Mouse (Mus musculus) heart, embryonic 11.5 days (tissue): ENCODE data around the gene Cntn2. TPM values are rescaled to one million over a fixed set of nuclear protein-coding genes. Genes with fewer than 3 reads are reported as not detected.
"Not testable (repeated sequence)": the region's sequence is repeated elsewhere in the genome, so short reads cannot be mapped to it uniquely, and the experiment has no call there.

Experiments
- ATAC-seq: fragments of 200-750 bp; cut with Nextera tagmentation; replicated peaks from 2 replicates; pipeline ENCODE4 v1.8.0; 2017; ENCODE audit warnings: moderate library complexity; ENCODE audit not compliant: insufficient number of reproducible peaks, low FRiP score, low TSS enrichment
- H3K27ac ChIP-seq: fragments of 300-500 bp; sonication (generic); 2 replicates; pipeline ENCODE4 v1.5.1; 2014; ENCODE audit warnings: mild to moderate bottlenecking, low read depth, low read length
- H3K27me3 ChIP-seq: fragments of 300-500 bp; sonication (generic); 2 replicates; pipeline ENCODE4 v1.6.1; 2014; ENCODE audit warnings: mild to moderate bottlenecking, low read length, mixed read lengths; ENCODE audit not compliant: control insufficient read depth, insufficient read depth
- H3K36me3 ChIP-seq: fragments of 300-500 bp; sonication (generic); 2 replicates; pipeline ENCODE4 v1.6.1; 2014; ENCODE audit warnings: mild to moderate bottlenecking, low read length, moderate library complexity, mixed read lengths; ENCODE audit not compliant: control insufficient read depth, insufficient read depth
- H3K4me1 ChIP-seq: fragments of 300-500 bp; sonication (generic); 2 replicates; pipeline ENCODE4 v1.6.1; 2014; ENCODE audit warnings: low read length; ENCODE audit not compliant: control insufficient read depth, insufficient read depth
- H3K4me2 ChIP-seq: fragments of 300-500 bp; sonication (generic); 2 replicates; pipeline ENCODE4 v1.6.1; 2014; ENCODE audit warnings: mild to moderate bottlenecking, moderate library complexity
- H3K4me3 ChIP-seq: fragments of 300-500 bp; sonication (generic); 2 replicates; pipeline ENCODE4 v1.5.1; 2014; ENCODE audit warnings: low read depth, low read length
- H3K9ac ChIP-seq: fragments of 300-500 bp; sonication (generic); 2 replicates; pipeline ENCODE4 v1.6.1; 2014; ENCODE audit warnings: mild to moderate bottlenecking, low read depth, low read length, moderate library complexity
- H3K9me3 ChIP-seq: fragments of 300-500 bp; sonication (generic); replicated peaks from 2 replicates; pipeline ENCODE4 v1.6.1; 2016; ENCODE audit warnings: low read length; ENCODE audit not compliant: control insufficient read depth
- WGBS: fragments of 180-500 bp; shearing (Covaris S2); extraction: QIAGEN DNeasy Blood & Tissue Kit; methylation state at CpG from one replicate; pipeline ENCODE4 v1.1.7; 2014; ENCODE audit not compliant: insufficient replicate concordance; 5-methylcytosine and 5-hydroxymethylcytosine counted together
- polyA plus RNA-seq: library from polyadenylated mRNA; unstranded; fragments of >200 nt; fragmentation: Nextera tagmentation; extraction: Ambion mirVana; gene quantifications from 2 replicates; pipeline ENCODE4 v1.2.1, GENCODE M21; 2014

Cntn2 gene
- polyA plus RNA-seq, 1 experiment from 2014 or later: 0.09 TPM

GRCm38 (mm10) chr1:132479438-132479837 is 63.6 kb downstream of the Cntn2 start:
- WGBS: 89% methylated on average over 1 of the region's 1 CpGs
- H3K9ac ChIP-seq: no peak overlapping the region

GRCm38 (mm10) chr1:132476928-132477691 is 65.9 kb downstream of the Cntn2 start, which contains the start of gene Rbbp5:
Rbbp5 (plus strand) TSS chr1:132477365.
- no peaks in the 10 kb centered on the region for H3K36me3 ChIP-seq
- WGBS: under 1% methylated on average over 43 of the region's 43 CpGs
- peak; percentile 81 for ATAC-seq
- H3K9me3 ChIP-seq: no peaks in the 10 kb centered on the region
- no peaks in the 10 kb centered on the region for H3K27me3 ChIP-seq
- H3K4me1 ChIP-seq: peaks cover 7% of the 10 kb centered on the region; the same call in 1 of the 2 replicates
- peak within 1 kb of the TSS; percentile 87 for H3K4me2 ChIP-seq
- peak within 1 kb of the TSS; percentile 92 for H3K9ac ChIP-seq
- H3K4me3 ChIP-seq: peak within 1 kb of the TSS; percentile 93
- H3K27ac ChIP-seq: peak within 1 kb of the TSS; percentile 57

More at GRCm38 (mm10) chr1:132479438-132479837, 63.6 kb downstream of the Cntn2 start:
- Histone ChIP-seq H3K36me3 (no peaks in the 10 kb centered on the region), H3K27ac (no peak overlapping the region), H3K4me2 (no peak overlapping the region), H3K9me3 (no peaks in the 10 kb centered on the region), H3K27me3 (no peaks in the 10 kb centered on the region), H3K4me3 (no peak overlapping the region), H3K4me1 (peaks cover 7% of the 10 kb centered on the region; the same call in 1 of the 2 replicates)
- no peak for ATAC-seq

GRCm38 (mm10) chr1:132476575-132476927 is 66.5 kb downstream of the Cntn2 start:
- Histone ChIP-seq H3K27ac (peak overlapping the region; percentile 57), H3K9me3 (no peaks in the 10 kb centered on the region), H3K36me3 (no peaks in the 10 kb centered on the region), H3K9ac (peak overlapping the region; percentile 92), H3K27me3 (no peaks in the 10 kb centered on the region), H3K4me1 (peaks cover 7% of the 10 kb centered on the region; the same call in 1 of the 2 replicates), H3K4me2 (peak overlapping the region; percentile 87), H3K4me3 (peak overlapping the region; percentile 93)
- 7% methylated on average over 9 of the region's 9 CpGs for WGBS
- 0 out of 2 replicates have a peak, but pooled peaks have one; percentile 18 for ATAC-seq

DNA sequence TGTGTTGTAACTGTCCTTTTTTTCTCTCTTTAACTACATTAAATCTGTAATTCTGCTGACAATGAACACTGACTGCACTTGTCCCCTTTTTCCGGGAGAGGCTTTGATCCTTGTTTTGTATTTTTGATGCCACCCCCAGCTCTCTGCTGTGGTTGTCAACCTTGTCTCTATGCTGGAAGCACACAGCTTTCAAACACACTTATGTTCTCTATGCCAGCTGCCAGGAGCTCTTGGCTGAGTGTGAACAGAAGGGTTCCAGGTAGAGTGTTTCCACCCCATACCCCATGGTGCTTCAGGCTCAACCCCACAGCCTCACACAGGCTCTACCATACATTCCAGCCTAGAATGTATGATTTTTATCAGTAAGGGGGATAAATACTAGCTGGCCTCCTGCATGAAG is 68.6 kb downstream of the Cntn2 start:
- Histone ChIP-seq H3K9ac (no peak overlapping the region), H3K27ac (no peak overlapping the region), H3K4me1 (peaks cover 7% of the 10 kb centered on the region; the same call in 1 of the 2 replicates), H3K9me3 (no peaks in the 10 kb centered on the region), H3K4me3 (no peak overlapping the region), H3K4me2 (no peak overlapping the region), H3K27me3 (no peaks in the 10 kb centered on the region), H3K36me3 (no peaks in the 10 kb centered on the region)
- WGBS: 66% methylated on average over 1 of the region's 1 CpGs
- no peak for ATAC-seq

GRCm38 (mm10) chr1:132472537-132472936 is 70.5 kb downstream of the Cntn2 start:
- Histone ChIP-seq H3K9me3 (no peaks in the 10 kb centered on the region), H3K36me3 (no peaks in the 10 kb centered on the region)
- WGBS: 51% methylated on average over 5 of the region's 5 CpGs

DNA sequence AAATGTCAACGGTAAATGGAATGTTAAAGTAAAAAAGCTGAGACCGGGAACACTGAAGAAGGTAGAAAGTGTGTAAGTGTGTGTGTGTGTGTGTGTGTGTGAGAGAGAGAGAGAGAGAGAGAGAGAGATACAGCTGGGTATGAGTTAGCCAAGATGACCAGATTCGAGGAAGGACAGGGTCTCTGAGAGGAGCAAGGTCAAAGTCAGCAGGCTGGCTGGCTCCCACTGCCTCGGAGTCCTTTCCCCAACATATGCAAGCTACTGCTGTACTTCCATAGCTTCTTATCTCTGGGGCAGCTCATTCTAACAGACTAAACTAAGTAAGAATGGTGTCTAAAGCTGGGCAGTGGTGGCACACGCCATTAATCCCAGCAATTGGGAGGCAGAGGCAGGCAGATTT is 71.6 kb downstream of the Cntn2 start:
- Histone ChIP-seq H3K27ac (no peak overlapping the region), H3K9ac (no peak overlapping the region), H3K4me1 (peaks cover 6% of the 10 kb centered on the region; the same call in 1 of the 2 replicates), H3K4me2 (no peak overlapping the region), H3K9me3 (no peaks in the 10 kb centered on the region), H3K27me3 (no peaks in the 10 kb centered on the region), H3K4me3 (no peak overlapping the region), H3K36me3 (no peaks in the 10 kb centered on the region)
- WGBS: 78% methylated on average over 5 of the region's 5 CpGs
- no peak for ATAC-seq

More at GRCm38 (mm10) chr1:132472537-132472936, 70.5 kb downstream of the Cntn2 start:
- Histone ChIP-seq H3K4me1 (peaks cover 6% of the 10 kb centered on the region; the same call in 1 of the 2 replicates), H3K9ac (no peak overlapping the region), H3K27ac (no peak overlapping the region), H3K4me2 (no peak overlapping the region), H3K4me3 (no peak overlapping the region), H3K27me3 (no peaks in the 10 kb centered on the region)
- ATAC-seq: no peak

GRCm38 (mm10) chr1:132471032-132471431 is 72.0 kb downstream of the Cntn2 start:
- no peak overlapping the region for H3K4me3 ChIP-seq
- 83% methylated on average over 2 of the region's 2 CpGs for WGBS
- H3K36me3 ChIP-seq: no peaks in the 10 kb centered on the region
- no peak overlapping the region for H3K9ac ChIP-seq
- H3K4me2 ChIP-seq: no peak overlapping the region
- no peak overlapping the region for H3K27ac ChIP-seq
- H3K4me1 ChIP-seq: peaks cover 6% of the 10 kb centered on the region; the same call in 1 of the 2 replicates
- H3K9me3 ChIP-seq: no peaks in the 10 kb centered on the region
- no peak for ATAC-seq
- no peaks in the 10 kb centered on the region for H3K27me3 ChIP-seq

DNA sequence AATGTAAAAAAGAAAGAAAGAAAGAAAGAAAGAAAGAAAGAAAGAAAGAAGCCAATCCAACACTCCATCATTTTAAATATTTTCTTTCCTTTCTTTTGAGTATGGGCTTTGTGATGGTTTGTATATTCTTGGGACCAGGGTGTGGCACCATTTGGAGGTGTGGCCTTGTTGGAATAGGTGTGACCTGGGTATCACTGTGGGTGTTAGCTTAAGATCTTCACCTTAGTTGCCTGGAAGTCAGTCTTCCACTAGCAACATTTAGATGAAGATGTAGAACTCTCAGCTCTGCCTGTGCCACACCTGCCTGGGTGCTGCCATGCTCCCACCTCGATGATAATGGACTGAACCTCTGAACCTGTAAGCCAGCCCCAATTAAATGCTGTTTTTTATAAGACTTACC is 73.0 kb downstream of the Cntn2 start:
- 67% methylated on average over 1 of the region's 1 CpGs for WGBS
- H3K36me3 ChIP-seq: not testable (repeated sequence)

More for the DNA sequence above, 73.0 kb downstream of the Cntn2 start:
- H3K4me3 ChIP-seq, H3K27me3 ChIP-seq, H3K27ac ChIP-seq, ATAC-seq, H3K9me3 ChIP-seq, H3K4me2 ChIP-seq, H3K9ac ChIP-seq, H3K4me1 ChIP-seq: not testable (repeated sequence)
